Mouse (Mus musculus) macrophage (primary cell): ENCODE data around the gene Tgfbr2. TPM values are rescaled to one million over a fixed set of nuclear protein-coding genes. Genes with fewer than 3 reads are reported as not detected.

Source experiments
- H3K27ac ChIP-seq: fragments of 350-480 bp; formaldehyde crosslinking; 2 replicates; pipeline ENCODE4 v1.9.0; 2021
- H3K36me3 ChIP-seq: fragments of 350-480 bp; formaldehyde crosslinking; 2 replicates; pipeline ENCODE4 v1.9.0; 2021; ENCODE audit errors: inconsistent target
- H3K4me3 ChIP-seq: fragments of 350-480 bp; formaldehyde crosslinking; 2 replicates; pipeline ENCODE4 v1.9.0; 2021; ENCODE audit errors: inconsistent target
- H3K79me2 ChIP-seq: fragments of 350-480 bp; formaldehyde crosslinking; 2 replicates; pipeline ENCODE4 v1.9.0; 2021; ENCODE audit errors: inconsistent target
- WGBS: methylation state at CpG from one replicate; pipeline ENCODE4 v1.1.7; 2026; ENCODE audit warnings: inconsistent platforms; ENCODE audit not compliant: missing documents; 5-methylcytosine and 5-hydroxymethylcytosine counted together
- polyA plus RNA-seq: library from polyadenylated mRNA; stranded (reverse); fragments of 250-400 nt; gene quantifications from 3 replicates; pipeline ENCODE4 v1.2.4, GENCODE M21; 2018; ENCODE audit warnings: inconsistent platforms

Gene Tgfbr2
- polyA plus RNA-seq, 1 experiment from 2014 or later, result 80.3 TPM

DNA sequence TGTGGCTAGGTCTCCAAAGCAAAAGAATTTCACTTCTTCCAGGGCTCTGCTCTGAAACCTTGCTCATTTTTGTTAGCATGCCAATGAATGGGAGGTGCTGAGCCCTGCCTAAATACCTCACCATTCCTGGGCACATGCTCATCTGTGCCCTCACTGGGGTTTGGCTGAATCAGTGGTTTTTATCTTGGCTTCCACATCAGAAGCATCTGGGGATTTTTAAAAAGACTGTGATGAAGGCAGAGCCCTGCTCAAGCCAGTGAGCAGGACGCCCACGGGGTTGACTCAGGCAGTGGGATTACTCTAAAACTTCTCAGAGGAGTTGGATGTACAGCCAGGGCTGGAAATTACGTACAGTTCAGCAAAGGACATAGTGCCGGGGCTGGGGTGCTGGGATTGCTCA, 22.3 kb downstream of the Tgfbr2 start:
- Histone ChIP-seq H3K27ac (no peak overlapping the region), H3K4me3 (no peak overlapping the region), H3K36me3 (peaks cover 50% of the 10 kb centered on the region), H3K79me2 (peaks cover 100% of the 10 kb centered on the region)
- 81% methylated on average over 4 of the region's 4 CpGs for WGBS

DNA sequence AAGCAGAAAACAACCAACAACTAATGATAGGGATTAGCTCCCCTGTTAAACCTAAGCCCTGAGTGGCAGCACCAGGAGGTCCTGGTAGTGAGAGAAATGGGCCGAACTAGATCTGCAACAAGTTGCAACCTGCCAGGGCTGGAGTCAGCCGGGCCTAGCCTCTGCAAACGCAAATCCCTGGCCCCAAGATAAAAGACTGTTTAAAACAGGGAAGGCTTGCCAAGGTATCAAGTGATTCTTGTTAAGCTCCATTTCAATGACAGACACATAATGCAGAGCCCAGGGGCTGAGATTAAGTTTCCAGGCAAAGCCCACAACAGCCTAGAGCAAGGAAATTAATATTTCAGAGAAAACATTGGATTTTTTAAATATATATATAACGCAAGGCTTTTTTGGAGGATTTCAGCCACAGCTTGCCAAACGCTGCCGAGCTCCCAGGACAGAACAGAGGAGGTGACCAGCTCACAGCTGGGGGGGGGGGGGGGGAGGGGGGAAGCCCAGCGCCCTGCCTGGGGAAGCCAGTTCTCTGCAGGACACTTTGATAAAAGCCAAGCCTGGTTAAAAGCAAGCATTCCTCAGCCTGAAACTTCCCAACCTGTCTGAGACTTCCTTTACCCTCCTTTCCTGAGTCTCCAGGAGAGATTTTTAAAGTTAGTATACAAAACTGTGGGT, 24.3 kb downstream of the Tgfbr2 start:
- Histone ChIP-seq H3K79me2 (peaks cover 98% of the 10 kb centered on the region), H3K4me3 (no peak overlapping the region), H3K36me3 (peaks cover 30% of the 10 kb centered on the region), H3K27ac (no peak overlapping the region)
- 93% methylated on average over 7 of the region's 7 CpGs for WGBS

DNA sequence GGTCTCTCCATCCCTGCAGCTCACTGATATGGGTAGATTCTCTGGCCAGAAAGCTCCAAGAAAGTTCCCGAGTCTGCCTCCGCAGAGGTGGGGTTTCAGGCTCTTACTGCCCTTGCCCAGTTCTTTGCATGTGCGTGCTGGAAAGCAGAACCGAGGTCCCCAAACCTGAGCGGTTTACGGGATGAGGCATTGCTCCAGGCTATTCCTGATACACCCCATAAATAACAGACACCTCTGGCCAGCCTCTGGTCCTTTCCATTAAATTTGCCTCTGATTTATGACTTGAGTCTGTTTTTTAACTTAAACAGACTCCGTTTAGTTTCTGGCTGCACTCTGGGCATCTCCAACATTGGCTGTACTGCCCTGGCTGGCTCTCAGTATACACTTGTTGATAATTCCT, 26.4 kb downstream of the Tgfbr2 start:
- H3K27ac ChIP-seq, result no peak overlapping the region
- peaks cover 87% of the 10 kb centered on the region for H3K79me2 ChIP-seq
- 96% methylated on average over 7 of the region's 7 CpGs for WGBS
- H3K4me3 ChIP-seq, result no peak overlapping the region
- H3K36me3 ChIP-seq, result peaks cover 14% of the 10 kb centered on the region; the same call in 1 of the 2 replicates

DNA sequence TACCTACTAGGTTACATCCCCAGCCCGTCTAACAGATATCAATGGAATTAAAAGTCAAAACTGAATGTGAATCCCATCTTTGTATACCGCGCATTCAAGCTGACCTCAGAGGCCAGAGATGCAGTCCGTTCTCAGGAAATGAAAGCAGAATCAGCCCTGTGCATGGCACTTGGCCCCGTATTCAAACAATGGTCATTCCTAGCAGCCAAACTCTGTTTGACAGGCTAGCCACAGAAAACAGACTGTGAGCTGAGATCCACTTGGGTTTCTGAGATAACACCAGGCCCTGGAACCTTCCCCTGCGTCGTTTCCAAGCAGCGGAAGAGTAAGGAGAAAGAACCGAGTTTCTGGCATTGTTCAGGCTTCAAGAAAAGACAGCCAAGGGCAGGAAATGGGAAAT, 28.9 kb downstream of the Tgfbr2 start:
- Histone ChIP-seq H3K27ac (peak overlapping the region; percentile 92), H3K79me2 (peaks cover 82% of the 10 kb centered on the region), H3K4me3 (peak overlapping the region; percentile 19; the same call in 1 of the 2 replicates), H3K36me3 (0 out of 2 replicates have a peak, but pooled peaks cover 6% of the 10 kb centered on the region)
- 54% methylated on average over 9 of the region's 9 CpGs for WGBS

DNA sequence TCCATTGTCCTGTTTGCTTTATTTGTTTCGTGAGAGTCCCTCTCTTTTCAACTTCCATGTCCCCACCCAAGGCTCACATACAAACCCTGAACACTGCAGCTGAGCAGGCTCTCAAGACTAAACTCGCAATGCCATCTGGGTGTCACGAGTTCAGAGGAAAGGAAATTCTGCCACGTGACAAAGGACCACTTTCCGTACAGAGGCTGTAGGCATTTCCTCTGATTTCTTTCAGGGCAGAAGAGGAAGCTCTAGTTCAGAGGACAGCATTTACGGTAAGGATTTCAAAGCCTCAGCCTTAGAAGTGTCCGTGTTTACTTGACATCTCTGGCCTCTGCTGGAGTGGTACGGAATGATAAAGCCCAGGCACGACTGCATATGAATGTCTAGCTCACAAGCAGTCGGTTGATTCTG, 29.9 kb downstream of the Tgfbr2 start:
- H3K27ac ChIP-seq, result peak overlapping the region; percentile 92
- H3K36me3 ChIP-seq, result 0 out of 2 replicates have a peak, but pooled peaks cover 6% of the 10 kb centered on the region
- WGBS, result 2% methylated on average over 10 of the region's 10 CpGs
- H3K4me3 ChIP-seq, result peak overlapping the region; percentile 19
- H3K79me2 ChIP-seq, result peaks cover 82% of the 10 kb centered on the region

- 95% methylated on average over 5 of the region's 6 CpGs for WGBS
- H3K27ac ChIP-seq, result peak overlapping the region; percentile 21
- peaks cover 86% of the 10 kb centered on the region for H3K79me2 ChIP-seq
- H3K4me3 ChIP-seq, result no peak overlapping the region
- H3K36me3 ChIP-seq, result no peaks in the 10 kb centered on the region
Observed at GRCm38 (mm10) chr9:116140422-116140821, 34.7 kb downstream of the Tgfbr2 start.

DNA sequence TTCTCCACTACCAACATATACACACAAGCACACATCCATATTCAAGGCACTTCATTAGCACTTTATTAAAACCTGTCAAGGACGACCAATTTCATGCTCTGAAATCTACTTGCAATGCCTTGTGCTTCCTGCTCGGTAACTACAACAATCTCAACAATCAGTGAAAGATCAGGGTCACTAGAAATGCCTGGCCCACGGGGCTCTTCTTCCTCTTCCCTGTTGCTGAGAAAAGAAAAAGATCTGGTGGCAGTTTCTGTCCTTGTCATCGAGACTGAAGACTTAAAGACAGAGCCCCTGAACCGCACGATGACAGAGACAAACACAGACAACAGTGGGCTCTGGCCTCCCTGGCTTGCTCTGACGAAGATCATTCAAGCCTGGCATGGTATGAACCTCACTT, 35.6 kb downstream of the Tgfbr2 start:
- WGBS, result 51% methylated on average over 7 of the region's 7 CpGs
- peak overlapping the region; percentile 21 for H3K27ac ChIP-seq
- H3K79me2 ChIP-seq, result peaks cover 93% of the 10 kb centered on the region
- no peak overlapping the region for H3K4me3 ChIP-seq
- no peaks in the 10 kb centered on the region for H3K36me3 ChIP-seq

DNA sequence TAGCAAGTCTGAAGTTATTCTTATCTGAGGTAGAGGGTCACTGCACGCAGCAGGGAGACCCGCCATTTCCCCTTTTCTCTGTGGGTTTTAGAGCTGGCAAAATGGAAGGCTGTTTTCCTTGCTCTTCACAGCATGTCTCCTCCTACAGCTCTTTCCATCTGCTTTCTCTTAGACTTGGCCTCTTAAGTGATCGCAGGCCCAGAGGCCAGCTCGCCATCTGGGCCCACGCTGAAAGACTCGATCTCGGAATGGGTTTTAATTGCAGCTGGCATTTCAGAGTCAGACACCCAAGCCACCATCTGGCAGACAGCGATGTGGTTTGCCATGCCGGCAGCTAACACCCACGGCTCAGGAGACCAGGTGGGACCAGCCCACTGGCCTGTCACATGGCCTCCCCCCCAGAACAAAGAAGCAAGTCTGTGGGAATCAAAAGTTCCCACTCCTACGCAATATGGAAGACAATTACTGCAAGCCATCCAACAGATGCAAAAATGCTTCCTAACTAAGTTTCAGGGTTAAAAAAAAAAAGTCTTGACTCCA, 36.5 kb downstream of the Tgfbr2 start:
- 54% methylated on average over 11 of the region's 11 CpGs for WGBS
- Histone ChIP-seq H3K36me3 (no peaks in the 10 kb centered on the region), H3K27ac (peak overlapping the region; percentile 21), H3K79me2 (peaks cover 90% of the 10 kb centered on the region), H3K4me3 (no peak overlapping the region)

DNA sequence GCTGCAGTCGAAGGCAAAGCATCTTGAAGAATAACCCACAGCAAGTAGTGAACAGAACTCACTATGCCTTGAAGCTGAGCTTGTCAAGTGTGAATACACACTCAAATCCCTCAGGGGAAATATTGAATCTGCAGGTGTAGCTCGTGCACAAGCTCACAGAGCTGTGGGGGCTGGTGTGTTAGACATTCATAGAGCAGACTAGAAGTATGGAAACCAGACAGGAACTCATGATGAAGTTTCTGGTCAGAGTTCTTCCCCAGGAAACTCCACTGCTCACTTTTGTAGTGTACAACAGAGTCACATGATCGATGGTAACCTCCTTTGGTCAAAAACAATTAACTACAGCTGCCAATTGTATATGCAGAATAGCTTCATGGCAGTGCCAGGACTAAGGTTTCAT, 37.5 kb downstream of the Tgfbr2 start:
- 44% methylated on average over 3 of the region's 3 CpGs for whole genome bisulfite sequencing
- Histone ChIP-seq H3K36me3 (no peaks in the 10 kb centered on the region), H3K27ac (peak overlapping the region; percentile 61), H3K4me3 (no peak overlapping the region), H3K79me2 (peaks cover 88% of the 10 kb centered on the region)

- H3K79me2 ChIP-seq, result peaks cover 90% of the 10 kb centered on the region
- H3K27ac ChIP-seq, result peak overlapping the region; percentile 61
- H3K36me3 ChIP-seq, result 0 out of 2 replicates have a peak, but pooled peaks cover under 1% of the 10 kb centered on the region
- WGBS, result 43% methylated on average over 5 of the region's 5 CpGs
- H3K4me3 ChIP-seq, result no peak overlapping the region
Observed at GRCm38 (mm10) chr9:116136811-116137210, 38.3 kb downstream of the Tgfbr2 start.

- H3K79me2 ChIP-seq, result peaks cover 93% of the 10 kb centered on the region
- H3K27ac ChIP-seq, result peak overlapping the region; percentile 61
- WGBS, result 93% methylated on average over 6 of the region's 6 CpGs
- peaks cover 8% of the 10 kb centered on the region; the same call in 1 of the 2 replicates for H3K36me3 ChIP-seq
- H3K4me3 ChIP-seq, result no peak overlapping the region
Observed at GRCm38 (mm10) chr9:116136146-116136545, 39.0 kb downstream of the Tgfbr2 start.

DNA sequence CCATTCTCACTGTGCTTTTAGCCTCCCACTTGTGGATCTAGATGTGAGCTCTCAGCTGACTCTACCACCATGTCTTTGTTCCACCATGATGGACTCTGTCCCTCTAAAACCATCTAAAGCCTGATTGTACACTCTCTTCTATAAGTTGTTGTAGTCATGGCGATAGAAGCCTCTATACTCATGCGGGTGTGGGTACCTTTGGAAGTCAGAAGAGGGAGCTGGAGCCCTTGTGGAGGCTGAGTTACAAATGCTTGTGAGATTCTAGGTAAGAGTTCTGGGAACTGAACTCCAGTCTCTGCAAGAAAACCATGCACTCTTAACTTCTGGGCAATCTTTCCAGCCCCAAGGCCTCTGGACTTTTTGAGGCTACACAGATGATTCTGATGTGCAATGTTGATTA, 40.7 kb downstream of the Tgfbr2 start:
- Histone ChIP-seq H3K79me2 (peaks cover 80% of the 10 kb centered on the region), H3K36me3 (peaks cover 22% of the 10 kb centered on the region; the same call in 1 of the 2 replicates), H3K27ac (peak overlapping the region; percentile 41; the same call in 1 of the 2 replicates), H3K4me3 (no peak overlapping the region)
- WGBS, result 94% methylated on average over 2 of the region's 2 CpGs

GRCm38 (mm10) chr9:116133312-116133980, 41.7 kb downstream of the Tgfbr2 start:
- peak overlapping the region; percentile 63 for H3K27ac ChIP-seq
- H3K36me3 ChIP-seq, result peaks cover 32% of the 10 kb centered on the region
- WGBS, result 23% methylated on average over 6 of the region's 6 CpGs
- H3K4me3 ChIP-seq, result no peak overlapping the region
- peaks cover 70% of the 10 kb centered on the region for H3K79me2 ChIP-seq

GRCm38 (mm10) chr9:116128886-116129285, 46.3 kb downstream of the Tgfbr2 start:
- peaks cover 76% of the 10 kb centered on the region for H3K36me3 ChIP-seq
- WGBS, result 84% methylated on average over 3 of the region's 3 CpGs
- H3K27ac ChIP-seq, result no peak overlapping the region
- H3K4me3 ChIP-seq, result no peak overlapping the region
- peaks cover 28% of the 10 kb centered on the region for H3K79me2 ChIP-seq

DNA sequence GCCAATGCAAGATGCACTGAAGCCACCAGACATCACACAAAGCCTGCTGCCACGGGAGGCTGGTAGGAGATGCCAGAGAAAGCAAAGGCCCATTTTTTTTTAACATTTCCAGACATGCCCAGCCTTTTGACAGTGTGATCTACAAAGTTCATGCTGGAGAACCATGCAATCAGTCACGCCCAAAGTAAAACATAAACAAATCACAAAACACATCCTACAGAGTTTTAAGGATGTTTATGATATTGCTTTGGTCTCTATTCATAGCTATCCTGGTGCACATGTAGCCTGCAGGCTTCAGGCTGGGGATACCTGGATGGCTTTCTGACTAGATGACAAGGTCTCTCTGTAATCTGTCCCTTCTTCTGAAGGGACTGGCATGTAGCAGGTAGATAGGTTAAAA, 46.8 kb downstream of the Tgfbr2 start:
- WGBS, result 87% methylated on average over 2 of the region's 2 CpGs
- no peak overlapping the region for H3K4me3 ChIP-seq
- H3K36me3 ChIP-seq, result peaks cover 76% of the 10 kb centered on the region
- no peak overlapping the region for H3K27ac ChIP-seq
- peaks cover 25% of the 10 kb centered on the region for H3K79me2 ChIP-seq
